Mouse (Mus musculus): ENCODE data around the gene Gm4763. TPM values are rescaled to one million over a fixed set of nuclear protein-coding genes. Genes with fewer than 3 reads are reported as not detected.
A peak's percentile ranks its signal among the peaks of the same experiment; 100 is the strongest.
"Not testable (repeated sequence)": the region's sequence is repeated elsewhere in the genome, so short reads cannot be mapped to it uniquely, and the experiment has no call there.

The Gm4763 gene
- polyA plus RNA-seq, 1 experiment from 2014 or later: not detected

DNA sequence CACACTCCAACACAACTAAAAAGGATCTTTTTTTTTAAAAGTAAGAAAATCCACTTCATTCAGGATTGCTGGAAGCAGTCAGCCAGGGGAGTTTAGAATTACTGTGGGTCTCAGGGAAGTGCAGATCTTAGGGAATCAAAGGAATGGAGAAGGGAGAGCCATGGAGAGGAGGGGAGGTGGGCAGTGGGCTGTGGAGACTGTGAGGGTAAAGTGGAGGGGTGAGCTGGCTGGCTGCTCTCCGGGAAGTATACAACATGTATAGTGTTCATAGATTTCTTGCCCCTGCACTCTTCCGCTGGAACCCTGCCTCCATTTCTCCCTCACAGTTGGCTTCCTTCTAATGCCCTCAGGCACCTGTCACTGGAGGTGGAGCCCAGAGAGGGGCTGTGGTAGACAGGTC is 24.9 kb upstream of the Gm4763 start:
- DNase-seq (ENCODE audit: low spot score) (no peak), ATAC-seq (ENCODE audit: insufficient read depth, low FRiP score, low TSS enrichment) (no peak)
- WGBS: 76% methylated on average over 2 of the region's 2 CpGs
- no peaks in the 10 kb centered on the region for H3K27me3 ChIP-seq (ENCODE audit: control insufficient read depth, insufficient read depth, low read length)
- no peak overlapping the region for H3K4me2 ChIP-seq (ENCODE audit: low read depth)
- H3K9ac ChIP-seq (ENCODE audit: low read length): no peak overlapping the region
- H3K36me3 ChIP-seq (ENCODE audit: control insufficient read depth, insufficient read depth, low read length): no peaks in the 10 kb centered on the region
- H3K27ac ChIP-seq (ENCODE audit: low read depth, low read length): no peak overlapping the region
- H3K4me3 ChIP-seq (ENCODE audit: low read depth, low read length): no peak overlapping the region
- no peaks in the 10 kb centered on the region for H3K9me3 ChIP-seq (ENCODE audit: control insufficient read depth, low read length)
- H3K4me1 ChIP-seq (ENCODE audit: control insufficient read depth, insufficient read depth, low read length): no peaks in the 10 kb centered on the region

DNA sequence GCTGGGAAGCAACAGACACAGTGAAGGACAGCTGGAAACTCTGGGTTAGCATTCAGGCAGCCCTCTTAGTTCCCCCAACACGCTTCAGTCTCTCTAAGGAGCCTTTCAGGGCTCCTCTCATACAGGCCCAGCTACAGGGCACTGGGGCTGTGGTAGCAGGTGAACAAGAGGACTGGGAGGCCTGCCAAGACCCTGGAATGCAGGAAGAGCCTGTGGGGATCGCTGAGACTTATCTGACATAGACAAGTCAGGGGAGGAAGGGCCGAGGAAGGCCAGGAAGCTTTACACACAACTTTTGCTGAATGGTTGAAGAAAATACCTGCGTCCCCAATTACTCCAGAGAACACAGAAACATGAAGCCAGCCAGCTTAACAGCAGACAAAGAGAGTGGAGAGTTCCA is 24.0 kb upstream of the Gm4763 start:
- H3K27me3 ChIP-seq (ENCODE audit: control insufficient read depth, insufficient read depth, low read length): no peaks in the 10 kb centered on the region
- no peak for ATAC-seq (ENCODE audit: insufficient read depth, low FRiP score, low TSS enrichment)
- no peak for DNase-seq (ENCODE audit: low spot score)
- no peak overlapping the region for H3K4me3 ChIP-seq (ENCODE audit: low read depth, low read length)
- H3K9ac ChIP-seq (ENCODE audit: low read length): no peak overlapping the region
- H3K9me3 ChIP-seq (ENCODE audit: control insufficient read depth, low read length): no peaks in the 10 kb centered on the region
- no peaks in the 10 kb centered on the region for H3K36me3 ChIP-seq (ENCODE audit: control insufficient read depth, insufficient read depth, low read length)
- 62% methylated on average over 4 of the region's 4 CpGs for WGBS
- H3K4me1 ChIP-seq (ENCODE audit: control insufficient read depth, insufficient read depth, low read length): no peaks in the 10 kb centered on the region
- H3K27ac ChIP-seq (ENCODE audit: low read depth, low read length): no peak overlapping the region
- no peak overlapping the region for H3K4me2 ChIP-seq (ENCODE audit: low read depth)

- DNase-seq (ENCODE audit: low spot score) (peak; percentile 67), ATAC-seq (ENCODE audit: insufficient read depth, low FRiP score, low TSS enrichment) (peak; percentile 75)
- H3K4me1 ChIP-seq (ENCODE audit: control insufficient read depth, insufficient read depth, low read length): no peaks in the 10 kb centered on the region
- H3K4me3 ChIP-seq (ENCODE audit: low read depth, low read length): no peak overlapping the region
- no peak overlapping the region for H3K9ac ChIP-seq (ENCODE audit: low read length)
- H3K9me3 ChIP-seq (ENCODE audit: control insufficient read depth, low read length): no peaks in the 10 kb centered on the region
- no peak overlapping the region for H3K27ac ChIP-seq (ENCODE audit: low read depth, low read length)
- no peaks in the 10 kb centered on the region for H3K36me3 ChIP-seq (ENCODE audit: control insufficient read depth, insufficient read depth, low read length)
- no peaks in the 10 kb centered on the region for H3K27me3 ChIP-seq (ENCODE audit: control insufficient read depth, insufficient read depth, low read length)
- peak overlapping the region; percentile 34 for H3K4me2 ChIP-seq (ENCODE audit: low read depth)
- 16% methylated on average over 17 of the region's 17 CpGs for WGBS
Observed at GRCm38 (mm10) chr7:24735970-24736670, 9.4 kb upstream of the Gm4763 start.

DNA sequence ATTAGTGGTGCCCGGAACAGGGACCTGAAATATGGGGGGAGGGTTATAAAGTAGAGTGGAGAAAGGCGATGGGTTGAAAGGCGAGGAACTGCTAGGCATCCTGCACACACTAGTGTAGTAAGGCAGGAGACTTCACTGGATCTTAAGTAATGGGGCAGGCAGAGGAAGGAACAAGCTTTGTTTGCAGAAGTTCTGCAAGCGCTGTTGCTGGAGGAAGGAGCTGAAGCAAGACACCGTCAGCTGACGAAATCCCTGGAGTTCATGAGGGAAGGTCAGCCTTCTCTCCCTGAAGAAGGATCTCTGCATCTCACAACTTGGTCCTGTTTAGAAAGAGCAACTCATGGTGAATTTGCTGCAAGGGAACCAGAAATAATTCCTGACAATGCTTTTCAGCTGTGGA is 11.7 kb downstream of the Gm4763 start:
- no peak for ATAC-seq (ENCODE audit: insufficient read depth, low FRiP score, low TSS enrichment)
- WGBS: 88% methylated on average over 6 of the region's 6 CpGs

GRCm38 (mm10) chr7:24708832-24709292 is 17.8 kb downstream of the Gm4763 start, which contains the start of gene BC049730:
Gene BC049730, plus strand, starts transcription at chr7:24709242.
- DNase-seq (ENCODE audit: low spot score): no peak
- Histone ChIP-seq H3K27ac (ENCODE audit: low read depth, low read length) (no peak within 1 kb of the TSS), H3K9ac (ENCODE audit: low read length) (no peak within 1 kb of the TSS), H3K9me3 (ENCODE audit: control insufficient read depth, low read length) (no peaks in the 10 kb centered on the region), H3K27me3 (ENCODE audit: control insufficient read depth, insufficient read depth, low read length) (no peaks in the 10 kb centered on the region), H3K4me3 (ENCODE audit: low read depth, low read length) (no peak within 1 kb of the TSS), H3K36me3 (ENCODE audit: control insufficient read depth, insufficient read depth, low read length) (no peaks in the 10 kb centered on the region), H3K4me2 (ENCODE audit: low read depth) (no peak within 1 kb of the TSS), H3K4me1 (ENCODE audit: control insufficient read depth, insufficient read depth, low read length) (no peaks in the 10 kb centered on the region)
- no peak for ATAC-seq (ENCODE audit: insufficient read depth, low FRiP score, low TSS enrichment)
- 96% methylated on average over 14 of the region's 14 CpGs for WGBS

More for the DNA sequence above, 11.7 kb downstream of the Gm4763 start:
- Histone ChIP-seq H3K36me3 (ENCODE audit: control insufficient read depth, insufficient read depth, low read length) (no peaks in the 10 kb centered on the region), H3K27ac (ENCODE audit: low read depth, low read length) (no peak overlapping the region), H3K4me3 (ENCODE audit: low read depth, low read length) (no peak overlapping the region), H3K27me3 (ENCODE audit: control insufficient read depth, insufficient read depth, low read length) (no peaks in the 10 kb centered on the region), H3K9ac (ENCODE audit: low read length) (no peak overlapping the region), H3K4me2 (ENCODE audit: low read depth) (no peak overlapping the region), H3K9me3 (ENCODE audit: control insufficient read depth, low read length) (no peaks in the 10 kb centered on the region), H3K4me1 (ENCODE audit: control insufficient read depth, insufficient read depth, low read length) (no peaks in the 10 kb centered on the region)
- no peak for DNase-seq (ENCODE audit: low spot score)

GRCm38 (mm10) chr7:24702841-24703240 is 23.9 kb downstream of the Gm4763 start:
- DNase-seq (ENCODE audit: low spot score); H3K36me3 ChIP-seq (ENCODE audit: control insufficient read depth, insufficient read depth, low read length); H3K9ac ChIP-seq (ENCODE audit: low read length); H3K9me3 ChIP-seq (ENCODE audit: control insufficient read depth, low read length); ATAC-seq (ENCODE audit: insufficient read depth, low FRiP score, low TSS enrichment); H3K27ac ChIP-seq (ENCODE audit: low read depth, low read length); H3K4me3 ChIP-seq (ENCODE audit: low read depth, low read length); H3K27me3 ChIP-seq (ENCODE audit: control insufficient read depth, insufficient read depth, low read length); H3K4me2 ChIP-seq (ENCODE audit: low read depth); H3K4me1 ChIP-seq (ENCODE audit: control insufficient read depth, insufficient read depth, low read length): not testable (repeated sequence)
- 85% methylated on average over 9 of the region's 9 CpGs for WGBS

GRCm38 (mm10) chr7:24697891-24698290 is 28.8 kb downstream of the Gm4763 start:
- DNase-seq (ENCODE audit: low spot score); H3K27ac ChIP-seq (ENCODE audit: low read depth, low read length); H3K4me3 ChIP-seq (ENCODE audit: low read depth, low read length); H3K4me1 ChIP-seq (ENCODE audit: control insufficient read depth, insufficient read depth, low read length); H3K27me3 ChIP-seq (ENCODE audit: control insufficient read depth, insufficient read depth, low read length); ATAC-seq (ENCODE audit: insufficient read depth, low FRiP score, low TSS enrichment); H3K4me2 ChIP-seq (ENCODE audit: low read depth); H3K9ac ChIP-seq (ENCODE audit: low read length); H3K9me3 ChIP-seq (ENCODE audit: control insufficient read depth, low read length); H3K36me3 ChIP-seq (ENCODE audit: control insufficient read depth, insufficient read depth, low read length): not testable (repeated sequence)
- WGBS: 92% methylated on average over 4 of the region's 4 CpGs

DNA sequence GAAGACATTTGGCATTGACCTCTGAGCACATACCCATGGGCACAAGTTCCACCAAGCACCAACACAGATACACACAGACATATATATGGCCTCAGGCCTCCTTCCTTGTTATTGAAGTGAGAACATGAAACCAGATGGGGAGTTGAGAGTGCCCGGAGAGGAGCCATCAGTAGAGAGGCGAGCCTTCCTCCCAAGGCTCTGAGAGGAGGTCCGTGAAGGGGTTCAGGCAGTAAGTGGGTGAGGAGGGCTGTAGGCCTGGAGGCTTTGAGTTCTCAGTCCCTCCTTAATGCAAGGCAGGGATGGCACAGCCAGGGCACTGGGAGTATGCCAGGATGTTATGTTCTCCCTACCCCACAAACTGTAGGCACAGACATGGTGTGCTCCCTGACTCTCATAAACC is 34.0 kb downstream of the Gm4763 start:
- 83% methylated on average over 3 of the region's 3 CpGs for WGBS
- not testable (repeated sequence) for H3K9ac ChIP-seq (ENCODE audit: low read length); H3K4me2 ChIP-seq (ENCODE audit: low read depth); ATAC-seq (ENCODE audit: insufficient read depth, low FRiP score, low TSS enrichment); H3K9me3 ChIP-seq (ENCODE audit: control insufficient read depth, low read length); H3K36me3 ChIP-seq (ENCODE audit: control insufficient read depth, insufficient read depth, low read length); H3K4me3 ChIP-seq (ENCODE audit: low read depth, low read length); H3K27me3 ChIP-seq (ENCODE audit: control insufficient read depth, insufficient read depth, low read length); H3K27ac ChIP-seq (ENCODE audit: low read depth, low read length); H3K4me1 ChIP-seq (ENCODE audit: control insufficient read depth, insufficient read depth, low read length); DNase-seq (ENCODE audit: low spot score)

DNA sequence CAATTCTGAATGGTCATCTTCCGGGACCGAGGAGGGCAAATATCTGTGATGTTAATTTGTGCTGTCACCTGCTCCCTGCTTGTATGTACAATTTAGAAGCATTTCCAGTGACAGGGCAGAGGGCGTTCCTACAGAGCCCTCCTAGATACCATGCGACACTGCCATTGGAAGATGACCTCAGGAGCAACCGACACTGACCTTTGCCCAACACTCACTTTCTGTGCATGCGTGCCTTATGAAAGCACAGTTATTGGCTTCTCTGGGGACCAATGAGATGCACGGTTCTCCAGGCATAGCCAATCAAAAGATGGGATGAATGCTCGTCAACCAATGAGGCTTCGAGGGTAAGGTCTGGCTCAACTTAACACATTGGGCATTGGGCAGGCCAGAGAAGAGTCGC is 39.2 kb downstream of the Gm4763 start:
- WGBS: 90% methylated on average over 10 of the region's 10 CpGs

More for the DNA sequence above, 39.2 kb downstream of the Gm4763 start:
- H3K9me3 ChIP-seq (ENCODE audit: control insufficient read depth, low read length); DNase-seq (ENCODE audit: low spot score); H3K4me2 ChIP-seq (ENCODE audit: low read depth); H3K4me3 ChIP-seq (ENCODE audit: low read depth, low read length); H3K27me3 ChIP-seq (ENCODE audit: control insufficient read depth, insufficient read depth, low read length); H3K27ac ChIP-seq (ENCODE audit: low read depth, low read length); ATAC-seq (ENCODE audit: insufficient read depth, low FRiP score, low TSS enrichment); H3K9ac ChIP-seq (ENCODE audit: low read length); H3K4me1 ChIP-seq (ENCODE audit: control insufficient read depth, insufficient read depth, low read length); H3K36me3 ChIP-seq (ENCODE audit: control insufficient read depth, insufficient read depth, low read length): not testable (repeated sequence)
